Mouse (Mus musculus): Measurements from ENCODE around the gene Esp38. TPM values are rescaled to one million over a fixed set of nuclear protein-coding genes. Genes with fewer than 3 reads are reported as not detected.
"Not testable (repeated sequence)": the region's sequence is repeated elsewhere in the genome, so short reads cannot be mapped to it uniquely, and the experiment has no call there.

Gene Esp38
- polyA plus RNA-seq (2015; fragmentation: Nextera tagmentation; extraction: Ambion mirVana): not detected in 2 replicates

- 84% methylated on average over 3 of the region's 3 CpGs for WGBS
- H3K36me3 ChIP-seq (ENCODE audit: control insufficient read depth, insufficient read depth): no peaks in the 10 kb centered on the region
- no peaks in the 10 kb centered on the region for H3K4me1 ChIP-seq (replicated peaks; ENCODE audit: control insufficient read depth, insufficient read depth, low read length)
- H3K9ac ChIP-seq (replicated peaks; ENCODE audit: low read depth, low read length): no peak within 1 kb of the TSS
- H3K9me3 ChIP-seq (ENCODE audit: control insufficient read depth, low read length): no peaks in the 10 kb centered on the region
- no peak within 1 kb of the TSS for H3K4me3 ChIP-seq (replicated peaks; ENCODE audit: low read length)
- H3K27ac ChIP-seq (ENCODE audit: low read length): no peak within 1 kb of the TSS
- H3K27me3 ChIP-seq (replicated peaks; ENCODE audit: control insufficient read depth, insufficient read depth, low read length): no peaks in the 10 kb centered on the region
- no peak within 1 kb of the TSS for H3K4me2 ChIP-seq (ENCODE audit: low read length)
- no peak for ATAC-seq
Observed at GRCm38 (mm10) chr17:39950220-39950619, at the start of gene Esp38. Gene Esp38 (plus strand): TSS chr17:39950520.

GRCm38 (mm10) chr17:39902928-39903545, 47.3 kb upstream of the Esp38 start:
- H3K9me3 ChIP-seq (ENCODE audit: control insufficient read depth, low read length); H3K27me3 ChIP-seq (replicated peaks; ENCODE audit: control insufficient read depth, insufficient read depth, low read length); H3K27ac ChIP-seq (ENCODE audit: low read length); H3K4me2 ChIP-seq (ENCODE audit: low read length); H3K9ac ChIP-seq (replicated peaks; ENCODE audit: low read depth, low read length); H3K4me3 ChIP-seq (replicated peaks; ENCODE audit: low read length); ATAC-seq; H3K36me3 ChIP-seq (ENCODE audit: control insufficient read depth, insufficient read depth); H3K4me1 ChIP-seq (replicated peaks; ENCODE audit: control insufficient read depth, insufficient read depth, low read length): not testable (repeated sequence)
- WGBS: 55% methylated on average over 7 of the region's 8 CpGs

Other genes starting within 250 kb of the Esp38 start
- not detected in 2 replicates for gene AC192777.2, start 144.9 kb downstream of the Esp38 start, polyA plus RNA-seq (2015; fragmentation: Nextera tagmentation; extraction: Ambion mirVana)

Measured in forebrain, embryonic 16.5 days (tissue).